Mouse (Mus musculus): ENCODE results near the gene Pacrg. TPM values are rescaled to one million over a fixed set of nuclear protein-coding genes. Genes with fewer than 3 reads are reported as not detected.

The Pacrg gene
- polyA plus RNA-seq, 1 experiment from 2014 or later: 4.8 TPM

GRCm38 (mm10) chr17:10564191-10564590 lies 275.9 kb downstream of the Pacrg start:
- H3K36me3 ChIP-seq: no peaks in the 10 kb centered on the region
- WGBS: 93% methylated on average over 5 of the region's 5 CpGs
- no peak for ATAC-seq (ENCODE audit: low FRiP score, low read depth)
- H3K4me2 ChIP-seq (replicated peaks): no peak overlapping the region
- H3K4me3 ChIP-seq: no peak overlapping the region
- H3K27ac ChIP-seq (replicated peaks): no peak overlapping the region
- H3K4me1 ChIP-seq: no peaks in the 10 kb centered on the region; the same call in 1 of the 2 replicates
- H3K9me3 ChIP-seq: no peaks in the 10 kb centered on the region
- no peak overlapping the region for H3K9ac ChIP-seq (replicated peaks)
- H3K27me3 ChIP-seq: no peaks in the 10 kb centered on the region

DNA sequence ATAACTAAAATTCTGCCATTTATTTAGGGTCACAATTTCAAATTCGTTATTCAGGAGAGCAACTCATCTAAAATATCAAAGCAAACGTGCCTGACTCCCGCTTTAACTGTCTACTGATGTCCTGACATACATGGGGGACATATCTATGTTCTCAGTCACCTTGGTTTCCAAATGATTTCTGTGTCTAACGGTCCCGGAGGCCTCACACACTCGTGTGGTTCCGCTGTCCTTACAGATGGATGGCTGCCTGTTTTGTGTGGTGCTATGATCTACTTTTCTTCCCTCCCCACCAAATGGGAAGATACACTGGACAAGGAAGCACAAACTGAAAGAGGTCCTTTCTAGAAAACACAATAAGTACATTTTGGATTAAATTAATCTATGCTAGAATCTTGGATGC lies 277.2 kb downstream of the Pacrg start:
- no peak for ATAC-seq (ENCODE audit: low FRiP score, low read depth)
- Histone ChIP-seq H3K36me3 (no peaks in the 10 kb centered on the region), H3K4me1 (no peaks in the 10 kb centered on the region; the same call in 1 of the 2 replicates), H3K4me3 (no peak overlapping the region), H3K9me3 (no peaks in the 10 kb centered on the region), H3K27me3 (no peaks in the 10 kb centered on the region), H3K27ac (replicated peaks) (no peak overlapping the region), H3K9ac (replicated peaks) (no peak overlapping the region), H3K4me2 (replicated peaks) (no peak overlapping the region)
- WGBS: 94% methylated on average over 7 of the region's 7 CpGs

GRCm38 (mm10) chr17:10560053-10560452 lies 280.1 kb downstream of the Pacrg start:
- ATAC-seq (ENCODE audit: low FRiP score, low read depth): no peak
- H3K9ac ChIP-seq (replicated peaks): no peak overlapping the region
- H3K36me3 ChIP-seq: no peaks in the 10 kb centered on the region
- H3K27me3 ChIP-seq: no peaks in the 10 kb centered on the region
- H3K4me1 ChIP-seq: no peaks in the 10 kb centered on the region; the same call in 1 of the 2 replicates
- H3K27ac ChIP-seq (replicated peaks): no peak overlapping the region
- H3K4me2 ChIP-seq (replicated peaks): no peak overlapping the region
- H3K9me3 ChIP-seq: no peaks in the 10 kb centered on the region
- no peak overlapping the region for H3K4me3 ChIP-seq
- WGBS: 66% methylated on average over 3 of the region's 3 CpGs

- Histone ChIP-seq H3K36me3 (no peaks in the 10 kb centered on the region), H3K27me3 (no peaks in the 10 kb centered on the region), H3K4me2 (replicated peaks) (no peak overlapping the region), H3K27ac (replicated peaks) (no peak overlapping the region), H3K9ac (replicated peaks) (no peak overlapping the region), H3K9me3 (no peaks in the 10 kb centered on the region), H3K4me1 (no peaks in the 10 kb centered on the region; the same call in 1 of the 2 replicates), H3K4me3 (no peak overlapping the region)
- no peak for ATAC-seq (ENCODE audit: low FRiP score, low read depth)
- WGBS: 83% methylated on average over 8 of the region's 8 CpGs
Measured at GRCm38 (mm10) chr17:10558671-10559070, 281.4 kb downstream of the Pacrg start.

DNA sequence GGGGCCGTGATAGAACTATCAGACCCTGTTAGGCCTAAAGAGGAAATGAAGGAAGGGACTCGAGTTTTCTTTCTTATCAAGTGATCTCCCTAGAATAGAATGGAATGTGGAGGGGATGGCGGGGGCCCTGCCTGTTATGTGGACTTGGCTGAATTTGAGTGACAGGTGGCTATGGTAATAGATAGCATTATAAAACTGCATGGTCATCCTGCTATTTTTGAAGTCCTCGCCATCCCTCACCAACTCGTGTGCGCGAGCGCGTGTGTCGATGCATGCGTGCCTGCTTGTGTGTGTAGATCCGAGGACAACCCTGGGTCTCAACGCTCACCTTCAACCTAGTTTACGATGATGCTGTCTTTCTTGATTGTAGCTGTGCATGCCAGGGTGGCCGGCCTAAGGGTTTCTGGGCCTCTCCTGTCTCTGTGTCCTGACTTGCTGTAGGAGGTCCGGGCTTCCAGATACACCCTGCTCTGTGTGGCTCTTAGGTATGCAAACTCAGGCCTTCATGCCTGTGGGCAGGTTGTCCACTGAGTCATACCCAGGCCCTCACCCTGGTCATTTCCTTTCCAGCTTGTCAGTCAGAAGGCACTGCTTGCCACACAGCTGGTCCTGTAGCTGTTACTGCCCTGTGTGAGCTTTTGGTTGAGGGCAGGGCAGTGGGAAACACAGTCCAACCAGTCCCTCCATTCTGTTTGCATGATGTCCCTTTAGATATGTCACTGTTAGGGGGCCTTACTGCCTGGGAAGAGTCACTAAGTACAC lies 287.6 kb downstream of the Pacrg start:
- 94% methylated on average over 16 of the region's 16 CpGs for WGBS
- H3K9ac ChIP-seq (replicated peaks): no peak overlapping the region

DNA sequence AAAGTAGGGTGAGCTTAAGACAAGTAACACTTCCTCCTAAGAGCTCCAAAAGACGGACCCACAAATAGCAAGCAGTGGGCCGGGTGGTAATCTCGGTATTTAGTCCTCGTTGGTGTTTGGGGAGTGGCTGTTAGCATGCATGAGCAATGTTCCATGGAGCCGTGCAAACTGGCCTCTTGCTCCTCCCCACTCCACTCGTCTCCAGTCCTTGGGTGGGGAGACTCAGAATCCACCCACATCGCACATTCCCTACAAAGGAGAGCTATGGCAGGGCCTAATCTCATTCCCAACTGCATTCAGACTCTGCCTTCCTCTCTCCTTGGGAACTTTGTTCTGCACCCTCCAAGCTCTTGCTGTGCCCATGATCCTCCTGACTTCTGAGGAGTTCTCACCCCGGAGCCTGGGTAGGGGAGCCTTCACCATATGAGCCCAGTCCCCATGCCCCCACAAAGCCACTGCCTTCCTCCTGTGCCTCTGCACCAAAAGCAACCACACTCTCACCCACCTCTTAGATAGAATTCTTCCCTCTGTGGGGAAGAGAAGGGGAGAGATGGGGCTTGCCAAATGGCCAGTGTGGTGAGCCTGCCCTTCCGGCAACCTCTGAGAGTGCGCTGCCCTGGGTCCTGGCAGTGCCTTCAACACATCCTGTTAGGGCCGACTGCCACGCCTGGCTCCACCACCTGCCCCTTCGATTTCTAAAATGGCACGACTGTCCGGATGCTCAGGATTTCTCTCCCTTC lies 289.2 kb downstream of the Pacrg start:
- no peak overlapping the region for H3K4me2 ChIP-seq (replicated peaks)
- no peak for ATAC-seq (ENCODE audit: low FRiP score, low read depth)
- H3K4me1 ChIP-seq: no peaks in the 10 kb centered on the region
- H3K9me3 ChIP-seq: no peaks in the 10 kb centered on the region
- H3K36me3 ChIP-seq: no peaks in the 10 kb centered on the region
- peaks cover 3% of the 10 kb centered on the region; the same call in 1 of the 2 replicates for H3K27me3 ChIP-seq
- H3K27ac ChIP-seq (replicated peaks): no peak overlapping the region
- 68% methylated on average over 15 of the region's 15 CpGs for WGBS
- no peak overlapping the region for H3K4me3 ChIP-seq
- no peak overlapping the region for H3K9ac ChIP-seq (replicated peaks)

More for the DNA sequence above, 287.6 kb downstream of the Pacrg start:
- no peak overlapping the region for H3K27ac ChIP-seq (replicated peaks)
- H3K4me1 ChIP-seq: no peaks in the 10 kb centered on the region
- H3K4me3 ChIP-seq: no peak overlapping the region
- H3K36me3 ChIP-seq: no peaks in the 10 kb centered on the region
- peaks cover 3% of the 10 kb centered on the region; the same call in 1 of the 2 replicates for H3K27me3 ChIP-seq
- H3K9me3 ChIP-seq: no peaks in the 10 kb centered on the region
- H3K4me2 ChIP-seq (replicated peaks): no peak overlapping the region
- ATAC-seq (ENCODE audit: low FRiP score, low read depth): no peak

GRCm38 (mm10) chr17:10549825-10550224 lies 290.3 kb downstream of the Pacrg start:
- Histone ChIP-seq H3K4me1 (no peaks in the 10 kb centered on the region), H3K4me2 (replicated peaks) (no peak overlapping the region), H3K36me3 (no peaks in the 10 kb centered on the region), H3K27me3 (peaks cover 3% of the 10 kb centered on the region; the same call in 1 of the 2 replicates), H3K27ac (replicated peaks) (no peak overlapping the region), H3K9ac (replicated peaks) (no peak overlapping the region), H3K4me3 (no peak overlapping the region), H3K9me3 (no peaks in the 10 kb centered on the region)
- ATAC-seq (ENCODE audit: low FRiP score, low read depth): no peak
- 86% methylated on average over 3 of the region's 3 CpGs for WGBS

GRCm38 (mm10) chr17:10548969-10549368 lies 291.1 kb downstream of the Pacrg start:
- ATAC-seq (ENCODE audit: low FRiP score, low read depth): no peak
- H3K9ac ChIP-seq (replicated peaks): no peak overlapping the region
- no peaks in the 10 kb centered on the region for H3K36me3 ChIP-seq
- H3K27ac ChIP-seq (replicated peaks): no peak overlapping the region
- H3K9me3 ChIP-seq: no peaks in the 10 kb centered on the region
- no peaks in the 10 kb centered on the region for H3K4me1 ChIP-seq
- H3K4me2 ChIP-seq (replicated peaks): no peak overlapping the region
- H3K27me3 ChIP-seq: peaks cover 3% of the 10 kb centered on the region; the same call in 1 of the 2 replicates
- no peak overlapping the region for H3K4me3 ChIP-seq
- 91% methylated on average over 4 of the region's 4 CpGs for WGBS

DNA sequence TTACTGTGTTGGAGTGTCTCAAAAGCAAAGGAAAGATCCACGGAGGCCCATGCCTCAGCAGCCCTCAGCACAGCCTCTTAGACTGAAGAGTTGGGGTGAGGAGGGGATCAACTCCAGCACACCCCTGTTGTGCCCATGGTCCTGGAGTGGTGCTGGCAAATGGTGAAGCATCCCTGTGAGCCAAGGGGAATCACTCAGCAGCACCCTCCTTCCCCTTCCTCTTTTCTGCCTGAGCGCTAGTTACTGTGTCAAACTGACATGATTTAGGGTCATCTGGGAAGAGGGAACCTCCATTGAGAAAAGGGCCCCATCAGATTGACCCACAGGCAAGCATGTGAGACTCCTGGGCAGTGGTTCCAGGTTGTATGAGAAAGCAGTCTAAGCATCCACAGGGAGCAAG lies 299.3 kb downstream of the Pacrg start:
- WGBS: 92% methylated on average over 2 of the region's 2 CpGs
- H3K9ac ChIP-seq (replicated peaks): no peak overlapping the region
- H3K4me3 ChIP-seq: no peak overlapping the region
- no peak overlapping the region for H3K4me2 ChIP-seq (replicated peaks)
- H3K9me3 ChIP-seq: no peaks in the 10 kb centered on the region
- no peak overlapping the region for H3K27ac ChIP-seq (replicated peaks)
- H3K36me3 ChIP-seq: no peaks in the 10 kb centered on the region
- H3K4me1 ChIP-seq: no peaks in the 10 kb centered on the region
- no peak for ATAC-seq (ENCODE audit: low FRiP score, low read depth)
- H3K27me3 ChIP-seq: no peaks in the 10 kb centered on the region

GRCm38 (mm10) chr17:10534206-10534605 lies 305.9 kb downstream of the Pacrg start:
- Histone ChIP-seq H3K4me2 (replicated peaks) (no peak overlapping the region), H3K9me3 (no peaks in the 10 kb centered on the region), H3K27ac (replicated peaks) (no peak overlapping the region), H3K4me3 (no peak overlapping the region), H3K9ac (replicated peaks) (no peak overlapping the region), H3K27me3 (0 out of 2 replicates have a peak, but pooled peaks cover 3% of the 10 kb centered on the region), H3K4me1 (peaks cover 22% of the 10 kb centered on the region), H3K36me3 (no peaks in the 10 kb centered on the region)
- no peak for ATAC-seq (ENCODE audit: low FRiP score, low read depth)
- 59% methylated on average over 8 of the region's 8 CpGs for WGBS

GRCm38 (mm10) chr17:10533461-10533860 lies 306.6 kb downstream of the Pacrg start:
- 83% methylated on average over 7 of the region's 7 CpGs for WGBS
- Histone ChIP-seq H3K9me3 (no peaks in the 10 kb centered on the region), H3K4me2 (replicated peaks) (no peak overlapping the region), H3K4me3 (no peak overlapping the region), H3K36me3 (no peaks in the 10 kb centered on the region), H3K4me1 (peaks cover 22% of the 10 kb centered on the region), H3K27me3 (0 out of 2 replicates have a peak, but pooled peaks cover 3% of the 10 kb centered on the region), H3K27ac (replicated peaks) (no peak overlapping the region), H3K9ac (replicated peaks) (no peak overlapping the region)
- no peak for ATAC-seq (ENCODE audit: low FRiP score, low read depth)

DNA sequence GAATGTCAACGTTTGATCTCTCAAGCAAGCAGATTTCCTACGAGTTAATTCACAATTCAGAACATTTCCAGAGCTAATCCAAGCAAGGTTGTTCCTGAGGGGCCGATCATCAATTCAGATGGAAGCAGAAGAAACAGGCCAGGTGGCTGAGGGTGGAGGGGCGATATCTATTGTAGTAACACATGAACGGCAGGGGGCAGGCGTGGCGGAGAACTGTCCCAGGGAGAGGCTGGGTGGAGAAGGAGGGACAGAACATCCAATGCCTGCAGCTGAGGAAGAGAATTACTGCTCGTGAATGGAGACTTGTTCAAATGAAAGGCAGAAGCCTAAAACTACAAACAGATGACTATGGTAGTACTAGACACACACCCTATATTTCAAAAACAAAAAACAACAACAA lies 309.1 kb downstream of the Pacrg start:
- Histone ChIP-seq H3K27me3 (0 out of 2 replicates have a peak, but pooled peaks cover 3% of the 10 kb centered on the region), H3K4me2 (replicated peaks) (no peak overlapping the region), H3K9me3 (no peaks in the 10 kb centered on the region), H3K4me1 (peaks cover 22% of the 10 kb centered on the region), H3K36me3 (no peaks in the 10 kb centered on the region), H3K27ac (replicated peaks) (no peak overlapping the region), H3K9ac (replicated peaks) (no peak overlapping the region), H3K4me3 (no peak overlapping the region)
- WGBS: 23% methylated on average over 8 of the region's 8 CpGs
- ATAC-seq (ENCODE audit: low FRiP score, low read depth): no peak

Measured in midbrain, embryonic 12.5 days (tissue).